Mouse (Mus musculus) heart, postnatal 0 days (tissue): ENCODE measurements around the gene Npr3.

Source experiments
- CTCF ChIP-seq: IDR thresholded peaks from 2 replicates; pipeline ENCODE4 v1.5.1; 2016; ENCODE audit warnings: antibody characterized with exemption, control low read depth, low read depth
- EP300 ChIP-seq: IDR thresholded peaks from 2 replicates; pipeline ENCODE4 v1.6.1; 2016; ENCODE audit warnings: antibody characterized with exemption, low read depth

DNA sequence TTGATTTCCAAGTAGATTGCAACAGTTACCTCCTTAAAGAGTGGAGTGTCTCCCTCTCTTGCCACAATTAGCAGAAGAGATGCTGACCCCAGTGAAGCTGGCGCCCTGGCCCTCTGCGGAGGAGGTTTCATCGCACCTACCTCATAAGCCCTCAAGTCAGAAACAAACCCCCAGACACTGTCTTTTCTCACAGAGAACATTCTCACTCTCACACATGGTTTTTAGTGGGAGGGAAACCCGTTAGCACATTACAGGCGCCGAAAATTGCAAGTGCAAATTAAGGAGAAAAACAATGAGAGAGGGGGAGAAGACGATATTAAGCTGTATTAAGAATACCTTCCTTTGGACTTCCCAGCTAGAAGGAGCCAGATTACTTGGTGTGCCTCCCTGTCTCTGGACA, 44.8 kb downstream of the Npr3 start:
- TF ChIP-seq EP300 (no peak), CTCF (no peak)
